Mouse (Mus musculus): ENCODE data around the gene Mxi1.

Mxi1 gene

GRCm38 (mm10) chr19:53310348-53310747, at the start of gene Mxi1:
Mxi1 (plus strand) TSS chr19:53310518.
- in situ Hi-C loops (cut with MboI, MseI), result loop anchor here in 1 of 2 experiments (5.0 to 10.0 kb wide), 2 partner anchors 63 to 1784 kb away; no protein-coding TSS in a partner anchor

GRCm38 (mm10) chr19:53260828-53261227, 49.5 kb upstream of the Mxi1 start:
- in situ Hi-C loops (cut with MboI, MseI), result no loop called here

GRCm38 (mm10) chr19:53262061-53262460, 48.3 kb upstream of the Mxi1 start:
- in situ Hi-C loops (cut with MboI, MseI), result no loop called here

- in situ Hi-C loops (cut with MboI, MseI), result no loop called here
Measured at GRCm38 (mm10) chr19:53263859-53264733, 46.2 kb upstream of the Mxi1 start.

- in situ Hi-C loops (cut with MboI, MseI), result no loop called here
Measured at GRCm38 (mm10) chr19:53264821-53265727, 45.2 kb upstream of the Mxi1 start.

- in situ Hi-C loops (cut with MboI, MseI), result no loop called here
Measured at GRCm38 (mm10) chr19:53267305-53267704, 43.0 kb upstream of the Mxi1 start.

GRCm38 (mm10) chr19:53273055-53273722, 37.1 kb upstream of the Mxi1 start:
- in situ Hi-C loops (cut with MboI, MseI), result loop anchor here in 1 of 2 experiments (5.0 kb wide), 1 partner anchor 54 kb away; no protein-coding TSS in a partner anchor

GRCm38 (mm10) chr19:53273781-53274428, 36.4 kb upstream of the Mxi1 start:
- in situ Hi-C loops (cut with MboI, MseI), result loop anchor here in 1 of 2 experiments (5.0 kb wide), 1 partner anchor 53 kb away; no protein-coding TSS in a partner anchor

GRCm38 (mm10) chr19:53275204-53275603, 35.1 kb upstream of the Mxi1 start:
- in situ Hi-C loops (cut with MboI, MseI), result no loop called here

- in situ Hi-C loops (cut with MboI, MseI), result no loop called here
Measured at GRCm38 (mm10) chr19:53276902-53277707, 33.2 kb upstream of the Mxi1 start.

- in situ Hi-C loops (cut with MboI, MseI), result no loop called here
Measured at GRCm38 (mm10) chr19:53278491-53279415, 31.6 kb upstream of the Mxi1 start.

GRCm38 (mm10) chr19:53280254-53280653, 30.1 kb upstream of the Mxi1 start:
- in situ Hi-C loops (cut with MboI, MseI), result no loop called here

GRCm38 (mm10) chr19:53282571-53282970, 27.7 kb upstream of the Mxi1 start:
- in situ Hi-C loops (cut with MboI, MseI), result no loop called here

GRCm38 (mm10) chr19:53283742-53284141, 26.6 kb upstream of the Mxi1 start:
- in situ Hi-C loops (cut with MboI, MseI), result no loop called here

GRCm38 (mm10) chr19:53284268-53285208, 25.8 kb upstream of the Mxi1 start:
- in situ Hi-C loops (cut with MboI, MseI), result no loop called here

- in situ Hi-C loops (cut with MboI, MseI), result no loop called here
Measured at GRCm38 (mm10) chr19:53296331-53297254, 13.7 kb upstream of the Mxi1 start.

Measured in T-helper 17 cell (primary cell).